Mouse (Mus musculus) CD4-positive, CD25-positive, alpha-beta regulatory T cell, adult 9 weeks (primary cell): Measurements from ENCODE around the gene Mios. TPM values are rescaled to one million over a fixed set of nuclear protein-coding genes. Genes with fewer than 3 reads are reported as not detected.

Experiments used
- polyA plus RNA-seq: library from polyadenylated mRNA; unstranded; fragments of 100-300 nt; shearing (Covaris generic); gene quantifications from one replicate; pipeline ENCODE4 v1.2.1, GENCODE M21; 2017

Mios gene
- 17.7 TPM for polyA plus RNA-seq

GRCm38 (mm10) chr6:8209047-8209865 is at the start of gene Mios:
Gene Mios, plus strand, starts transcription at chr6:8209222.

GRCm38 (mm10) chr6:8192517-8192916 is 16.5 kb upstream of the Mios start, which contains the start of gene Col28a1:
Gene Col28a1, minus strand, starts transcription at chr6:8192617.

GRCm38 (mm10) chr6:8259004-8259666 is 50.1 kb downstream of the Mios start, which contains the start of the genes Rpa3, Umad1 and Gm45062:
Gene Rpa3, minus strand, starts transcription at chr6:8259173.
Gene Umad1, plus strand, starts transcription at chr6:8259288.
Gene Gm45062, plus strand, starts transcription at chr6:8259450.

Other genes starting within 250 kb of the Mios start
- not detected for gene Col28a1, start 16.6 kb upstream of the Mios start, polyA plus RNA-seq
- 75.4 TPM for gene Rpa3, start 50.0 kb downstream of the Mios start, polyA plus RNA-seq
- gene Umad1, start 50.1 kb downstream of the Mios start, polyA plus RNA-seq, result 15.4 TPM
- 8.1 TPM for gene Gm45062, start 50.2 kb downstream of the Mios start, polyA plus RNA-seq